Mouse (Mus musculus) lung, adult 2 months (tissue): ENCODE measurements around the gene H2afj. TPM values are rescaled to one million over a fixed set of nuclear protein-coding genes. Genes with fewer than 3 reads are reported as not detected.
A peak's percentile ranks its signal among the peaks of the same experiment; 100 is the strongest.
"Not testable (repeated sequence)": the region's sequence is repeated elsewhere in the genome, so short reads cannot be mapped to it uniquely, and the experiment has no call there.

ENCODE experiments used
- DNase-seq: peaks from one replicate; pipeline ENCODE4 v3.0.0; 2022
- H3K4me1 ChIP-seq: fragments of 200-500 bp; 2 replicates; pipeline ENCODE4 v1.6.1; 2011; ENCODE audit warnings: low read length; ENCODE audit not compliant: control insufficient read depth, insufficient read depth
- H3K4me3 ChIP-seq: fragments of 200-500 bp; replicated peaks from 2 replicates; pipeline ENCODE3; 2011; ENCODE audit warnings: low read depth, mild to moderate bottlenecking, control low read depth, low read length; ENCODE audit errors: extremely low read depth
- CTCF ChIP-seq: fragments of 200-500 bp; IDR thresholded peaks from 2 replicates; pipeline ENCODE4 v1.5.1; 2011; ENCODE audit warnings: mild to moderate bottlenecking, low read length, control low read depth; ENCODE audit not compliant: insufficient read depth
- POLR2A ChIP-seq: fragments of 200-500 bp; IDR thresholded peaks from 2 replicates; pipeline ENCODE4 v1.6.1; 2011; ENCODE audit warnings: low read depth, mild to moderate bottlenecking, control low read depth, low read length, borderline replicate concordance; ENCODE audit errors: extremely low read depth
- WGBS: fragments of 180-500 bp; shearing (Covaris S2); methylation state at CpG from one replicate; pipeline ENCODE4 v1.1.7; 2018; 5-methylcytosine and 5-hydroxymethylcytosine counted together
- polyA plus RNA-seq: library from polyadenylated mRNA; depleted of rRNA; stranded (reverse); fragments of >200 nt; gene quantifications from 2 replicates; pipeline ENCODE4 v1.2.3, GENCODE M21; 2012

The H2afj gene
- polyA plus RNA-seq, 1 experiment, result 242 TPM

DNA sequence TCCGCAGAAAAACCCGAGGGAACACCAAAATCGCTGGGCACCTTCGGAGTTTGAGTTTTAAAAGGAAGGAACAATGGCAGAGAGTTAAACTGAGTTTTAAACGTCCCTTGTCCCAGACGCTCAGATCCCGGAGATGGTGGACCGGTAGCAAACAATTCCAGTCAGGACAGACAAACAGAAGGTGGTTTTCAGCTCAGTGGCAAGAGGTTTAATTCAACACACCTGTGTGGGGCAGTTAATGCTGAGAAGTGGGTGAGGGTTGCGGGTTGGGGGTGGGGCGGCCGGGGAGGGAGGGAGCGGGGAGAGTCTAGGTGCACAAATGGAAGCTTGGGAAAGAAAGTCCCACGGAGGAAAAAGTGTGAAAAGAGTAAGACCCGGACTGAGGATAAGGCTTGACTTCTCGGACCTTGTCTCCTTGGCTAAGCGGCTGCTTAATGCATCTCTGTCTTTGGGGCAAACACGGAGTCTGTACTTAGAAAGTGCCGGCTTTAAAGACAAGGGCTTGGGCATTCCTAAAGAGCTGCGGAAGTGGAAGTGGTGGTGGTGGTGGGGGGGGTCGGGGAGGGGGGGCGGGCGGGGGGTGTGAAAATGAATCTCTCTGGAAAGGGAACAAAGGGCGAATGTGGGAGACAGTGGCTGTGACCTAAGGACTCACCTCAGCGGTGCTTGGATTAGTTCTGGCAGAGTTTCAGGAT, 14.1 kb upstream of the H2afj start:
- TF ChIP-seq POLR2A (no peak), CTCF (no peak)
- no peak for DNase-seq
- WGBS, result under 1% methylated on average over 24 of the region's 24 CpGs
- Histone ChIP-seq H3K4me3 (peak overlapping the region; percentile 23), H3K4me1 (peaks cover 5% of the 10 kb centered on the region)

DNA sequence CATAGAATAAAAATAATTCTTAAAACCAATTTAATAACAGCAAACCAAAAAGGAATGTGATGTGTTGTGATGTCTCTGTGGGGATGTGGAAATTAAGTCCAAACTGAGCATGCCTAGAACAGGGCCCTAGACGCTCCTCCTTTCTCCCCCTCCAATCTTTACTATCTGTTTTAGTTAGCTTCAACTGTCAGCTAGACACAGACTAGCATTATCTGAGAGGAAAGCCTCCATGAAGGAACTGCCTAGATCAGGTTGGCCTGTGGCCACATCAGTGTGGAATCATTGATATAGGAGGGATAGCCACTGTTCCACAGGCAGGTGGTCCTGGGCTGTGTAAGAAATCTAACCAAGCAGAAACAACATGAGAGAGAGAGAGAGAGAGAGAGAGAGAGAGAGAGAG, 12.9 kb upstream of the H2afj start:
- peaks cover 5% of the 10 kb centered on the region for H3K4me1 ChIP-seq
- TF ChIP-seq CTCF (no peak), POLR2A (no peak)
- no peak overlapping the region for H3K4me3 ChIP-seq
- no peak for DNase-seq
- 74% methylated on average over 1 of the region's 1 CpGs for WGBS

DNA sequence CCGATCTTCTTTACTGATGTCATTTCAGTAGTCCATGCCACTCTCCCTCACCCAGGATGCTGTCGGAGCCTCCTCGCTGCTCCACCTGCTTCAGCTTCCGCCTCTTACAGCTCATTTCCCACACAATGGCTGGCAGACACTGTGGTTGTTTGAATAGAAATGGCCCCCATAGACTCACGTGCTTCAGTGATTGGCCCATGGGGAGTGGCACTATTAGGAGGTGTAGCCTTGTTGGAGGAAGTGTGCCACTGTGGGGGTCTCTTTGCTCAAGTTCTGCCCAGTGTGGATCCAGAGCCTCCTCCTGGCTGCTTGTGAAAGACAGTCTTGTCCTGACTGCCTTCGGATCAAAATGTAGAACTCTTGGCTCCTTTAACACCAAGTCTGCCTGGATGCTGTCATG, 12.2 kb upstream of the H2afj start:
- 67% methylated on average over 6 of the region's 6 CpGs for WGBS
- peaks cover 5% of the 10 kb centered on the region for H3K4me1 ChIP-seq
- no peak for DNase-seq
- TF ChIP-seq POLR2A (no peak), CTCF (no peak)
- no peak overlapping the region for H3K4me3 ChIP-seq

DNA sequence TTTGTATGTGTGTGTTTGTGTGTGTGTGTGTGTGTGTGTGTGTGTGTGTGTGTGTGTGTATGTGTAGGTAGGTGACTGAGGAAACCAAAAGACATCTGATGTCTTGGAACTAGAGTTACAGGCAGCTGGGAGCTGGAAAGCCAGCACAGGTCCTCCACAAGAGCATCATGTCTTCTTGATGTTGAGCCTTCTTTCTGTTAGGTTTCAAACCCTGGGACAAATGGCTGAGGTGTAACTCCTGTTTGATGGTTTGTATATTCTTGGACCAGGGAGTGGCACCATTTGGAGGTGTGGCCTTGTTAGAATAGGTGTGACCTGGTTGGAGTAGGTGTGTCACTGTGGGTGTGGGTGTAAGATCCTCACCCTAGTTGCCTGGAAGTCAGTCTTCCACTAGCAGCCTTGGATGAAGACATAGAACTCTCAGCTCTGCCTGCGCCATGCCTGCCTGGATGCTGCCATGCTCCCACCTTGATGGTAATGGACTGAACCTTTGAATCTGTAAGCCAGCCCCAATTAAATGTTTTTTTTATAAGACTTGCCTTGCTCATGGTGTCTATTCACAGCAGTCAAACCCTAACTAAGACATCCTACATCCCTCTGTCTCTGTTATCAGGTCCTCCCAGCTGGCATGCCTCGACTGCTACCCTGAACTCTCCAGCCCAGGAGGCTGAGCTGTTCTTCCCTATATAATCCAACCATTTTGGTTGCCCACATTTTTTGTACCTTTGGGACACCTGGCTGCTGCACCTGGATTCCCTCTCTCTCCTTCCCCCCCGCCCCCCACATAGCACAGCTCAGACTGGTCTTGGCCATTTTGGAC, 10.0 kb upstream of the H2afj start:
- DNase-seq, H3K4me3 ChIP-seq, H3K4me1 ChIP-seq: not testable (repeated sequence)
- 83% methylated on average over 3 of the region's 3 CpGs for WGBS

DNA sequence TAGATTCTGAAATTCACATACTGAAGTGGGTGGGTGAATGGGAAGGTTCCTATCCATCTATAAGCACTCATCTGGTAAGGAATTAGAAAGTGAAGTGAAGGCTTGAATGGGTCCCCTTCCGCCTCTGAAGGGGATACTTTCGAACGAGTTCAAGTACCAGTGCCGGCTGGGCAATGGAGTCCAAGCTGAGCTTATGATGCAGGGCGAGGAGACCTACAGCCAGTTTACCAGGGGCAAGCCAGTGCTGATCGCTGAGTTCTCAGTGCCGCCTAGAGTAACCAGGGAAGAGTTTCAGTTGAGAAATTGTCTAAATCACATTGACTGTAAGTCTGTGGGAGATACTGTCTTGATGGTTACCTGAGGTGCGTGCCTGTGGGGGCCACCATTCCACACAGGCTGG, 7.3 kb upstream of the H2afj start:
- H3K4me1 ChIP-seq, result no peaks in the 10 kb centered on the region
- 84% methylated on average over 8 of the region's 8 CpGs for WGBS
- TF ChIP-seq POLR2A, result no peak
- TF ChIP-seq CTCF, result no peak
- DNase-seq, result no peak
- H3K4me3 ChIP-seq, result no peak overlapping the region

DNA sequence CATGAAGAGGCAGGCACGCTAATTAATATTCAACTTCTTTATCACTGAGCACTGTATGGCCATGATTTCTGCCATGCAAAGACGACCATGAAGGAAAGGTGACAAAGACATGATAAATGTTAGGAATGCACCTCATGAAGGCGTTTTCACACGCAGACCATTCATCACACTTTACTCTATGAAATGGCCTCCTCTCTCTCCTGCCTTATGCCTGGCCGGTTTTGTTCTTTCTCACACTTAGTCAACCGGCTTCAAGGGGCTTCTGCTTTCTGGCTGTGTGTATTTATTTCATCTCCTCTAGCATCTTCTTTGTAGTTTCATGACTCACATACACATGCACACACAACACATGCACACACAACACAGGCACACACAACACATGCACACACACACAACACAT, 6.8 kb upstream of the H2afj start:
- no peak for TF ChIP-seq POLR2A
- TF ChIP-seq CTCF, result no peak
- Histone ChIP-seq H3K4me3 (no peak overlapping the region), H3K4me1 (no peaks in the 10 kb centered on the region)
- DNase-seq, result no peak
- 71% methylated on average over 6 of the region's 6 CpGs for WGBS

DNA sequence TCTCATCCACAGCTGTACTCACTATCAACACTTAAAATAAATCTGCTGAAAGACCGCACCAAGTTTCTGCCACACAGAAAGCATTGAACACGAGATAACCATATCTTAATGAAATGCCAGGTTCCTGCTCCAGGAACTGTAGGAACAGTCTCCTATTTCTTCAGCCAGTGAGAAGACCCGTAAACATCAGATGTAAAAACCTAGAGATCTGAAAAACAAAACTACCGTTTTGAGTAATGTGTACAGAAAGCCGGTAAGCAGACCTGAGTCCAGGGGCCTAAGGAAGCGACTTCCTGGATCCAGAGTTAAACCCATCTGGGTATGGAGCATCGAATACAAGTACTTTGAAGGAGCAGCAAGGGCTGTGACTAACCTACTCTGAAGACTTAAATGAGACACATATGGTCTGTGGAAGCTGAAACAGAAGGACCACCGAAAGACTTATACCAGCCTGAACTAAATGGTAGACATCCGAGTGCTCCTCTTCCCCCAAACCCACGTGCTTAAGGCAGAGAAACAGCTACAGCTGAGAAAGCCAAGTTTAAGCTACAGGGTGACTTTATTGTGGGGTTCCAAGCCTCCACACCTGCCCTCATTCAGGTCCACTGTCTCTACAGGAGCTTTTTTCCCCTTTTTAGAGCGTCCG, 4.8 kb upstream of the H2afj start:
- no peaks in the 10 kb centered on the region for H3K4me1 ChIP-seq
- TF ChIP-seq POLR2A (no peak), CTCF (no peak)
- peak overlapping the region; percentile 7 for H3K4me3 ChIP-seq
- no peak for DNase-seq
- WGBS, result 12% methylated on average over 12 of the region's 12 CpGs

DNA sequence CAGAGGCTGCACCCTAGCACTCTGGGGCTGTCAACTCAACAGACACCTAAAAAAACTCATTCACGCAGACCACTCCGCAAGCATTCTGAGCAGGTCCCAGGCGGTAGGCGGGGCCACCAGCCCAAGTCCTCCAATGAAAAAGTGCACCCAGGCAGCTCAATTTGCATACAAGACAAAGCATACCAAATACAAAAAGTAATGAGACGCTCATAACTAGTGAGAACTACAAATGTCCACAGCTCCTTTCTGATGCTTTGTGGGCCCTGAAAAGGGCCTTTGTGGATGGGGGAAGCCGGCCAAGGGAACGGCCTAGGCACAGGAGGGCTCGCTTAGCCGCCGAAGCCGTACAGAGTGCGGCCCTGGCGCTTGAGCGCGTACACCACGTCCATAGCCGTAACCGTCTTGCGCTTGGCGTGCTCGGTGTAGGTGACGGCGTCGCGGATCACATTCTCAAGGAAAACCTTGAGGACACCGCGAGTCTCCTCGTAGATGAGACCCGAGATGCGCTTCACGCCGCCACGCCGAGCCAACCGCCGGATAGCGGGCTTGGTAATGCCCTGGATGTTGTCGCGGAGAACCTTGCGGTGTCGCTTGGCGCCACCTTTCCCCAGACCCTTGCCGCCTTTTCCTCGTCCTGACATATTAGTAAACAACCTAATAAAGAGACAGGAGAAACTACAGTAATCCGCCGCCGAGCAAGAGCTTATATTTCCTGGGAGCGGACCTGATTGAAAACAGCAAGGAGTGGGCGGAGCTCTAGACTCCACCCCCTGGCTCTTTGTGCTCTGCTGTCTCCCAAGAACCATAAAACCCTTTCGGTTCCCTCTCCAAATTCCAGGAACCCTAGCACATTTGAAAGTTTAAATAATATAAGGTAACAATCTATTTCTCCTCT, 4.1 kb upstream of the H2afj start, which contains the start of gene Hist4h4:
Gene Hist4h4 (minus strand): TSS at position 677 of the 895 bp plus-strand sequence.
- H3K4me3 ChIP-seq, result peak within 1 kb of the TSS; percentile 99
- TF ChIP-seq POLR2A (peak; percentile 98), CTCF (no peak)
- H3K4me1 ChIP-seq, result no peaks in the 10 kb centered on the region
- WGBS, result under 1% methylated on average over 50 of the region's 50 CpGs
- peak; percentile 99 for DNase-seq

DNA sequence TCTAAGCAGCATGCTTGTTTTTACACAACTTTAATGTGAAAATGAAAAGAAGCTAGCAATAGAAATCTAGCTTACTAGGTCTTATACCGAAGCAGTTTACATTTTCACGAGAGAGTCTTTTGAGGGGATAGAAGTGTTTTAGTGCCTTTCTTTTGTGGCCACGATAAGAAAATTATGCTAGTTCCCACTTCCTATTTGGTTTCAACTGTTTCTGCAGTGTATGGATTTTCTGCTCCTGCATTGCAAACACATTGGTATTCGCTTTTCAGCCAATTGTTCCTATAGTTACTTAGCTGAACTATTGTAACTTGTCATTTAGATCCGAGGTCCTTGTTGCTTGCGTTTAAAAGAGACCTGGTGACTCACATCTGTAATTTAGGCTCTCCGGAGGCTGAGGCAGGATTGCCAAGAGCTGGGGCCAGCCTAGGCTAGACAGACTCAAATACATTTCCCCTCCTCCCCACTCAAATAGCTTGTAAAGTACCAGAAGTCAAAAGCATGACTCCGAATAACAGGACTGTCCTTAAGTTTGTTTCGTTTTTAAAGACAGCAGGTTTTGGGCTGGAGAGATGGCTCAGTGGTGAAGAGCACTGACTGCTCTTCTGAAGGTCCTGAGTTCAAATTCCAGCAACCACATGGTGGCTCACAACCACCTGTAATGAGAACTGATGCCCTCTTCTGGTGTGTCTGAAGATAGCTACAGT, 3.2 kb upstream of the H2afj start:
- DNase-seq, result no peak

More for the DNA sequence above, 3.2 kb upstream of the H2afj start:
- 10% methylated on average over 9 of the region's 9 CpGs for WGBS
- TF ChIP-seq CTCF (no peak), POLR2A (no peak)
- peak overlapping the region; percentile 56 for H3K4me3 ChIP-seq
- peaks cover 5% of the 10 kb centered on the region; the same call in 1 of the 2 replicates for H3K4me1 ChIP-seq
